Mouse (Mus musculus) MEL-GATA-1-ER (cell line): ENCODE data around the gene 6720489N17Rik.
A peak's percentile ranks its signal among the peaks of the same experiment; 100 is the strongest.
"Not testable (repeated sequence)": the region's sequence is repeated elsewhere in the genome, so short reads cannot be mapped to it uniquely, and the experiment has no call there.

Experiments
- DNase-seq: peaks from one replicate; pipeline ENCODE4 v3.0.0-alpha.2; 2012; ENCODE audit warnings: low read depth; ENCODE audit errors: extremely low read depth

Gene 6720489N17Rik

DNA sequence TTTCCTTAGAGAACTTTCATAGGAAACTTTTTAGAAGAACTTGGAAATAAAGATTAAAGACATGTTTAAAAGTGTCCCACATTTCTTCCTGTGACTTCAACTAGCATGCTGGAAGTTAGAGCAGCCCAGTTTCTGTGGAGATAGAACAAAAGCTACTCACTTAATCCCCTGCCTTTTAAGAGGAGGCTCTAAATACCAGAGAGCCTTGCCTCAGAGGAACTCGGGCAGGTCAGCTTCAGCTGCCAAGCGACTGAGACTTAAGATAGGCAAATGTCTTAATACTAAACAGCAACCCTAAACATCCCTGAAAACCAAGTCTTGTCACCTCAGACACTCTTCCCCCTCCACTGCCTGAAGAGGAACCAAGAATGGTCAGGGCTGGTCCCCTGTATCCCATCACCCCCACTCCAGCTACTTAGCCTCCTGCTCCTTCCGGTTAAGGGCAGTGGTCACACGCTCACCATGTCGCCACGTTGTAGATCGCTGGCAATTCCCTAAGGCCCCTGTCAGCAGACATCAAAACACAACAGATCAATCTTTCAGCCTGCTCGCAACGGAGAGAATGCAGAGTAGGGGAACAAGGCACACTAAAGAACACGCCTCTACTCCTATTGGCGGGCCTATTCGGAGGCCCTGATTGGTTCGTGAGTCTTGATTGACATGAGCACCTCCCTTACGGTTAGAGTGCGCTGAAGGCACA is at the start of gene 6720489N17Rik:
Gene 6720489N17Rik, minus strand, starts transcription at position 606 of the 700 bp plus-strand sequence.
- DNase-seq = peak; percentile 94

DNA sequence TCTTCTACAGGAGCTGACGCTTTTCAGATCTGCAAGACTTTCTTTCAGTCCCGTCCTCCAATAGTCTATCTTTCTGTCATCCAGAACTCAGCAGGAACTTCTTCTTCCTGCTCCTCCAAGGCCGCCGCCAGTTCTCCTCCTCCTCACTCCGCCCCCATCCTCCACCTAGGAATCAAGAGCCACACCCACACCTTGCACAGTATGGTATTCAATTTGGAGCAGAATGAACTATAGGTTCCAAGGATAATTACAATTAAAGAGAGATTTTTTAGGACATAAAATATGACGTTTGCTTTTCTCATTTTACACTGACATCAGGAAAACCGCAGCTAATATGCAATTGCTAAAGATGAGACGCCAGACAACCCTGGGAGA is 29.4 kb upstream of the 6720489N17Rik start:
- no peak for DNase-seq

DNA sequence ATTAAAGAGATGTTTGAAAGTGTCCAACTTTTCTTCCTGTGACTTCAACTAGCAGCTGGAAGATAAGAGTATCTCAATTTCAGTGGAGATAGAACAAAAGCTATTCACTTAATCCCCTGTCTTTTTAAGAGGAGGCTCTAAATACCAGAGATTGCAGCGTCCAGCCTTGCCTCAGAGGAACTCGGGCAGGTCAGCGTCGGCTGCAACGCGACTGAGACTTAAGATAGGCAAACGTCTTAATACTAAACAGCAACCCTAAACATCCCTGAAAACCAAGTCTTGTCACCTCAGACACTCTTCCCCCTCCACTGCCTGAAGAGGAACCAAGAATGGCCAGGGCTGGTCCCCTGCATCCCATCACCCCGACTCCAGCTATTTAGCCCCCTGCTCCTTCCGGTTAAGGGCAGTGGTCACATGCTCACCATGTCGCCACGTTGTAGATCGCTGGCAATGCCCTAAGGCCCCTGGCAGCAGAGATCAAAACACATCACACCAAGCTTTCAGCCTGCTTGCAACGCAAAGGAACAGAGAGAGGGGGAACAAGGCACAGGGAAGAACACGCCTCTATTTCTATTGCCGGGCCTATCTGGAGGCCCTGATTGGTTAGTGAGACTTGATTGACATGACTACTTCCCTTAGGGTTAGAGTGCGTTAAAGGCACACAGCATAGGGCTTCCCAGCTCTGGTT is 28.8 kb upstream of the 6720489N17Rik start:
- peak; percentile 93 for DNase-seq

DNA sequence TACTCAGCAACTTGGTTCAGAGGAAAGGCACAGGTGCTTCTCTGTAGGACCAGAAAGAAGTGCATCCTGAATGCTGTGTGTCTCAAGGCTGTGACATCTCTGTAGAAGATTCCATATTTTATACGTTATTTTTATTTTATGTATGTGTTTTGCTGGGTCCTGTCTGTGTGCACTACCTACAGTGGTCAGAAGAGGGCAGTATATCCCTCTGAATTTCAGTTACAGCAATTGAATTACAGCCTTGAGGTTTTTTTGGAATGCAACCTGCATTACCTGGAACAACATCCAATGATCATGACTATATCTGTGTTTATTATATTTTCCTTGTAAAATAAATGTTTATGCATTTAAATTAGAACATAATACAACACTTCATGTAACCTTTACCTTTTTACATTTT is 3.1 kb upstream of the 6720489N17Rik start:
- DNase-seq = peak; percentile 52

DNA sequence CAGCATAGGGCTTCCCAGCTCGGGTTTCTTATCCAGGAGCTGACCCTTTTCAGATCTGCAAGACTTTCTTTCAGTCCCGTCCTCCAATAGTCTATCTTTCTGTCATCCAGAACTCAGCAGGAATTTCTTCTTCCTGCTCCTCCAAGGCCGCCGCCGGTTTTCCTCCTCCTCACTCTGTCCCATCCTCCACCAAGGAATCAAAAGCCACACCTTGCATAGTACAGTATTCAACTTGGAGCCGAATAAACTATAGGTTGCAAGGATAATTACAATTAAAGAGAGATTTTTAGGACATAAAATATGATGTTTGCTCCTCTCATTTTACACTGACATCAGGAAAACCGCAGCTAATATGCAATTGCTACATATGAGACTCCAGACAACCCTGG is 289 bp upstream of the 6720489N17Rik start:
- not testable (repeated sequence) for DNase-seq

DNA sequence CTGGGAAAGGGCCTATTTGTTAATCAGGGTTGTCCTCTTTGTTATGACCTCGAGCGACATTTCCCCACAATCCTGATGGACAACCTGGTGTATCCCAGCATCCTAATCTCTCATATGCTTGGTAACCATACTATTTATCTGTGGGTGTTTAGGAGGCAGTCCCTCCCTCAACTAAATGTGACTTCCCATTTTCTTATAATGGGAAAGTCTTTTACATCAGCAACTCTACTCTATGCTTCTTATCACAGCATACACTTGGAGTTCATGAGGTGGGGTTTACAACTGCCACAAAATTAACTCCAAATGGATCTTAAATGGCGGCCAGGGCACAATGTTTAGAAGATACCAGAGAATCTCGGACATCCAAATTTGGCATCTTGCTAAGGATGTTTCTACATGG is 6.5 kb downstream of the 6720489N17Rik start:
- peak; percentile 70 for DNase-seq

DNA sequence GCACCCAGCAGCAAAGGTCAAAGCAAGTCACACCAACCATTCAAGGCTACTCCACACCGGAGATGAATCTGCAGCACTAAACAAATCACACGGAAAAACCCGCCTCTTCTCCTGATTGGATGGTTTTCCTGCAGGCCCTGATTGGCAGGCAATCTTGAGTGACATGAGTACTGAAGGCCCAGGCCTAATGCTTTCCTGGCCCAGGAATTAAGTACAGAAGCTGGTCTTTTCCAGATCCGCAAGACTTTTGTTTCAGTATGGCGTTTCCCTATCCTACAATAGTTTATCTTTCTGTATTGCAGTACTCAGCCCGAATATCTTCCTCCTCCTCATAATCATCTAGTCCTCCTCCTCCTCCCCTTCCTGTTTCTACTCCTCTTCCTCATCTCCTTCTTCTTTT is 52.9 kb downstream of the 6720489N17Rik start, which contains the start of gene Zfp934:
Gene Zfp934, minus strand, starts transcription at position 101 of the 400 bp plus-strand sequence.
- not testable (repeated sequence) for DNase-seq

DNA sequence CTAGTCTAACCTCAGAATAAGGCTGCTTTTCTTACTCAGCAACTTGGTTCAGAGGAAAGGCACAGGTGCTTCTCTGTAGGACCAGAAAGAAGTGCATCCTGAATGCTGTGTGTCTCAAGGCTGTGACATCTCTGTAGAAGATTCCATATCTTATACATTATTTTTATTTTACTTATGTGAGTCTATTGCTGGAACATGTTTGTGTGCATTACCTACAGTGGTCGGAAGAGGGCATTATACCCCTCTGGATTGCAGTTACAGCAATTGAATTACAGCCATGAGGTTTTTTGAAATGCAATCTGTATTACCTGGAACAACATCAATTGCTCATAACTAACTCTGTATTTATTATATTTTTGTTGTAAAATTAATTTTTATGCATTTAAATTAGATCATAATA is 62.3 kb downstream of the 6720489N17Rik start:
- DNase-seq = not testable (repeated sequence)

DNA sequence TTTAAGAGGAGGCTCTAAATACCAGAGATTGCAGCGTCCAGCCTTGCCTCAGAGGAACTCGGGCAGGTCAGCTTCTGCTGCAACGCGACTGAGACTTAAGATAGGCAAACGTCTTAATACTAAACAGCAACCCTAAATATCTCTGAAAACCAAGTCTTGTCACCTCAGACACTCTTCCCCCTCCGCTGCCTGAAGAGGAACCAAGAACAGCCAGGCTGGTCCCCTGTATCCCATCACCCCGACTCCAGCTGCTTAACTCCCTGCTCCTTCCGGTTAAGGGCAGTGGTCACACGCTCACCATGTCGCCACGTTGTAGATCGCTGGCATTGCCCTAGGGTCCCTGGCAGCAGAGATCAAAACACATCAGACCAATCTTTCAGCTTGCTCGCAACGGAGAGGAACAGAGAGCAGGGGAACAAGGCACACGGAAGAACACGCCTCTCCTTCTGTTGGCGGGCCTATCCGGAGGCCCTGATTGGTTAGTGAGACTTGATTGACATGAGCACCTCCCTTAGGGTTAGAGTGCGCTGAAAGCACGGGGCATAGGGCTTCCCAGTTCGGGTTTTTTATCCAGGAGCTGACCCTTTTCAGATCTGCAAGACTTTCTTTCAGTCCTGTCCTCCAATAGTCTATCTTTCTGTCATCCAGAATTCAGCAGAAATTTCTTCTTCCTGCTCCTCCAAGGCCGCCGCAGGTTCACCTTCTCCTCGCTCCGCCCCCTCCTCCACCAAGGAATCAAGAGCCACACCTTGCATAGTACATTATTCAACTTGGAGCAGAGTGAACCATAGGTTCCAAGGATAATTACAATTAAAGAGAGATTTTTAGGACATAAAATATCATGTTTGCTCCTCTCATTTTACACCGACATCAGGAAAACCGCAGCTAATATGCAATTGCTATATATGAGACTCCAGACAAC is 65.5 kb downstream of the 6720489N17Rik start, which contains the start of gene Zfp935:
Gene Zfp935, minus strand, starts transcription at position 323 of the 922 bp plus-strand sequence.
- peak; percentile 51 for DNase-seq
